Mouse (Mus musculus): ENCODE results near the gene AC131692.1.

The AC131692.1 gene

DNA sequence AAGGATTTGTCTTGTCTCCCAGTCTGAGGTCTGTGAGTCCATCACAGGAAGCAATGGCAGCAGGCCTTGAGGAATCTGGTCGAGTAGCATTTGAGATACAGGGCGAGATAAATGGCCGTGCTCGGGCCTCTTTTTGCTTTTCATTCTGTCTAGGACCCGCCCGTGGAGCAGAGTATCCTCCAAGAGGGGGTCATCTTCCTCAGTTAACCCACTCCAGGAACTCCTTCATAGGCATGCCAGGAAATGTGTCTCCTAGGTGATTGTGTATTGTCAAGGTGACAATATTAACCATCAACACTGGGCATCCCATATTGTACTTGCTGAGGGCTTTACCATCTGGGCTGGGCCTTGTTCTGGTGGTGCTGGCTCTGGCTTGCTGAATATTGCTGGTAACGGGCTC lies at the start of gene AC131692.1:
TSS of gene AC131692.1 (plus strand) at position 301 of the 400 bp plus-strand sequence.
- DNase-seq, result no peak

DNA sequence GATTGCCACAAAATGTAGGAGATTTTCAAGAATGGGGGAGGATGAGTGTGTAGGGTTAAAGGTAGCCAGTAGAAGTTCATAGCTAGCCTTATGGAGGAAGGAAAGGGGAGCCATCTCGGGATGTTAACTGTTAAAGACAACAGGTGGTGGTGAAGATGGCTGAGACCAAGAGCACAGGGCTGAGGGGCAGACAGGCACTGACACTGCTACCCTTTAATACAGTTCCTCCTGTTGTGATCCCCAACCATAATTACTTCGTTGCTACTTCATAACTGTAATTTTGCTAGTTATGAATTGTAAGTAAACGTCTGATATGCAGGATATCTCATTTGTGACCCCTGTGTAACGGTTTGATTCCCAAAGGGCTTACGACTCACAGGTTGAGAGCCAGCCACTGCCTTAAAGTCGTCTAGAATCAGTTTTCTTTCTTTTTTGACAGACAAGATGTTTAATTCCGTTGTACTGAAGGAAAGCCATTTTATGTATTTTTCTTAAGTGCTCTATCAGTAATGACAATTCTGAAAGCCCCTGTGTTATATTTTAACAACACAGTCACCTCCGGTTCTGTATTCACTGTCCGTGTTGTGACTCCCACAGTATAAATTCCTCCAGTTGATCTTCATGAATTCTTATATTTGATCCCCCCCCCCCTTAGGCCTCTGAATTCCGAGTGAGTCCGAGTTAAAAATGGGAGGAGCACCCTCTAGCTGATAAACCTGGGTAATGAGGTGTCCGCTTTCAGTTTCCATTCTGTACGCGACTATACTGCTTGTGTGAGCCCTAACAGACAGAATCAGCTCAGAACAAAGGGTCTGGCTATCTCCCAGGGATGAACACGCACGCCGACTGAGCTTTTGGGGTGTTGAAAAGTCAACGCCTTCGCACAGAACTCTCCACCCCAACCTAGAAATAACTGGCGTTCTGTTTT lies 48.6 kb upstream of the AC131692.1 start:
- DNase-seq, result no peak

DNA sequence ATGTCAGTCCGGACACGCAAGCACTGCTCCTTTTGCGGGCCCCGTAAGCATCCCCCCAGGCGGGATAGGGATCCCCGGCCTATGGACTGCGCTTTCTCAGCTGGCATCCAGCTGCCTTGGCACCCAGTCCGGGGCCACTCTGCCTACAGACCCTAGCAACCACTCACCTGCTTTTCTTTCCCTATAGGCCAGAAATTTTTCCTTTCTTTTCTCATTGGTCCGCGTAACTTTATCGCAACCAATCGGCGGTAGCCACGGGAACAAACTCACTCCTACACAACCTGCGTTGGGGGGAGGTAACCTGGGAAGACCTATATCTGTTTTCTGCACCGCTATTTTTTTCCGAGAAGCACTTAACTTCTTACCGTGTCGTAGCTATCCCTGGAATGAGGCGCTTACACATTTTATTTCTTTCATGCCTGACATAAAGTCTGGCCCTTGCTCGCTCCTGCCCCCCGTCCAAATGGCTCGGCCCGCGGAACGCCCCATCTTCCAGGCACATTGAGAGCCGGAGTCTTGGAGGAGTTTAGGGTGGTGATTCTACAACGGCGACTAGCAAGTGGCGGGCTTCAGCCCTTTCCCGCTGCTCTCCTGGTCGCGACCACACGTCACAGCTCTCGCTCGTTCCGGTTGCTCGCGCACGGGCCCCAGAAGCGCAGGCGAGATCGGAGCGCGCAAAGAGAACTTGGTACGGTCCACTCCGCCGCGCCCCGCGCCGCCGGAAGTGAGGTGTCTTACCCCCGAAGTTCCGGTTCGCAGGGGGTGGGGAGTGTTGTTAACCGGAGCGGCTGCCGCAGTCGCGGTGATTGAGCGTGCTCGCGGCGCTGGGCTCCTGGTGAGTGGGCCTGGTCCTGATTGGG lies 47.7 kb upstream of the AC131692.1 start, which contains the start of gene Syvn1:
TSS of gene Syvn1 (plus strand) at position 283 of the 860 bp plus-strand sequence.
- peak; percentile 88 to 89 for DNase-seq

DNA sequence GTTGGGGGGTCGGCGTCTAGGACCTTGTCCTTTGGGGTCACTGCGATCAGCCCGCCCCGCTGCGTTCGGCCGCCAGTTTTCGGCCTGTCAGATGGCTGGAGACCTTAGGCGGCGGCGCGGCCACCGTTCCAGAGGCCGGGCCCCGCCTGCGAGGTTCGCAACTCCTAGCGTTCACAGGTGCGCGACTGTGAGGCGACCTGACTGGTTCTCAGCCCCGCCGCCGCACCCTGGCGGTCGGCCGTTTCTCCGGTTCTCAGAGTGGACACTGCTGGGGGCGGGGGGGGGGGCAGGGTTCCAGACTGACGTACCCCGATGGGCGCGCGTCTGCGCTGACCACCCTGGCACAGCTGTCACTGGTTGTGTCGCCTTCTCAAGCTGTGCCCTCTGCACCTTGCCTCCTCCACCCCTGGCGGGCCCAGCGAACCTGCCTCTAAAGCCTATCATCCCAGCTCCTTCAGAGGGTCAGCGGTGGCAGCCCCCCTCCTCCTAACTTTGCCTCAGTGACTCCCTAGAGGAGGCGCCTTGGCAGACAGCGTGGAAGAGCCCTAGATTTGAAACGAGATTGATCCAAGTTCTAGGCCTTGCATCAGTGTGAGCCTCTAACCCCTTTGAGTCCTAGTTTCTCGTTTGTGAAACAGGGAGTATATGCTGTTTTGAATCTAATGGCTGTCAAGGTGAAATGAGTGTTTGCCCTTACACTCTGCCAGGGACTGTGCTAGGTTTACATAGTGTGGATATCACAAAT lies 46.9 kb upstream of the AC131692.1 start:
- DNase-seq, result no peak

DNA sequence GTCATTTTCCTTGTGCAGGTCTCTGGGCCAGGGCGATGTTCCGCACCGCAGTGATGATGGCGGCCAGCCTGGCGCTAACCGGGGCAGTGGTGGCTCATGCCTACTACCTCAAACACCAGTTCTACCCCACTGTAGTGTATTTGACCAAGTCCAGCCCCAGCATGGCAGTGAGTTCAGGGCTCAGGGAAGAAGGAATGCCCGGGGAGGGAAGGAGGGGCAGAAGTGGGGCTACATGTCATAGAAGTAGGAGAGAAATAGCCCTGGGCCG lies 46.4 kb upstream of the AC131692.1 start:
- DNase-seq, result no peak

DNA sequence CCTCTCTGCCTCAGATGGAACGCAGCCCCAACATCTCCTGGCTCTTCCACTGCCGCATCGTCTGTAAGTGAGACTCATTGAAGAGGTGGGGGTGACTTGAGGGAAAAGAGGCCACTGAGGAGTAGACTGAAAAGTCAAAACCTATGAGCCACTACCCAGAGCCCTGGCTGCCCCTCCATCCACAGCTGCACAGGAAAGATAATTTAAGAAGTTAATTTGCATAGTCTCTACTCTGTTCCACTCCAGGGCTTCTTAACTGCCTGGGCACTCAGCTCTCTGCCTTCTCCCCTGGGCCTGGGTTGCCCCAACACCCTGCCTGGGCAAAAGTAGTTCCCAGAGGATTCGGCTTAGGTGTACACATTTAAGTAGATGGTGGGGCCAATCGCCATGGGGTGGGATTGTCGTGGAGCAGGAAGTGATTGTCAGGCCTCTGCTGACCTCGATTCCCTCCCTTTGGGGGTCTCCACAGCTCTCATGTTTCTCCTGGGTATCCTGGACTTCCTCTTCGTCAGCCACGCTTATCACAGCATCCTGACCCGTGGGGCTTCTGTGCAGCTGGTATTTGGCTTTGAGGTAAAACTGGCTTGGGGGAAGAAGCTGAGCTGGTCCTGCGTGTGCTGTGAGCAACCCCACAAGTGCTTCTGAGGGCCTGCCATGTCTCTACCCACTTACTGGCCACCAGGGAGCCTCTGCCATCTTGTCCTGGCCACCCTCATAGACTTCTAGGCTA lies 45.4 kb upstream of the AC131692.1 start:
- no peak for DNase-seq

DNA sequence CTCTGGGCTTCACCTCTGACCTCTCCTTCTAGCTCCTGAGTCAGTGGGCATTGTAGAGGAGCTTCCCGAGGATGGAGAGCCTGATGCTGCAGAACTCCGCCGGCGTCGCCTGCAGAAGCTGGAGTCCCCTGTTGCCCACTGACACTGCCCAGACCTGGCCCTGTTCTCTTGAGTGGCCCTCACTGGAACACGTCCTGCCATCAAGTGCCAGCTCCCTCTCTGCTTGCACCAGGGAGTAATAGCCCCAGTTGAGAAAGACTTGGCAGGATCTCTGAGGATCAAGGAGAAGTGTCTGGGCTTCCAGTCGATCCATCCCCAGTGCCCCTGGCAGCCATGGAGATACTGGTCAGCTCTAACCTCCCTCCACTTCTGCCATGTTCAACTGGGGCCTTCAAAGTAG lies 41.7 kb upstream of the AC131692.1 start:
- no peak for DNase-seq

DNA sequence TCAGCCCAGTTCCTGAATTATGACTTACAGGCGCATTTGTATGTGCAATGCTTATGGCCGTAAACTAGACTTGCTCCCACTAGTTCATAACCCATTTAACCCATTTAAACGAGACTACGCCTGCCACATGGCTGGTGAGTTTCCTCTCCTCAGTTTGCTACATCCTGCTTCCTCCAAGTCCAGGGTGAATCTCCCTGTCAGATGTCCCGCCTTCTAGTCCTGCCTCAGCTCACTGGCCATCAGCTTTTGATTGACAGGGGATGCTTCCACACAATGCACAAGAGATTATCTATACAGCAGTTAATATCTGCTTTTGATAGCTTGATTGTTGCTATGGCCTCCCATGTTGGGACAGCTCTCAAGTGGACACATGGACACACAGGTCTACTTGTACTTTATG lies 39.9 kb upstream of the AC131692.1 start:
- no peak for DNase-seq

DNA sequence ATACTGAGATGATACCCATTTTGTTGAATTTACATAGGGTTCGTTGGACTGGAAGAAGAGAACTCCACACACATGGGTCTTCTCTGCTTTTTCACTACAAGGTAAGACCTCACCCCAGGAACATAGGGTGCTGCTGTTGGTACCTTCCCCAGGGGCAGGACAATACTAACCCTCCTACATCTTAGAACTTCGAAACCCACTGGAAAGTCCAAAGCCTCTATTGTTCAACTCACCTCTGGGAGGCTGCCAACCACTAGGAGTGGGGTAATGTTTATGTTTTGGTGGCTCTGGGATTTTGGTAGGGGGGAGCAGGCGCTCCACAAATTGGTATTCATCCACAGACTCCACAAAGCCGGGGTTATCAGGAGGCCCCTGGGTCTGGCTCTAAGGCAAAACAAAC lies 37.5 kb upstream of the AC131692.1 start:
- DNase-seq, result no peak

DNA sequence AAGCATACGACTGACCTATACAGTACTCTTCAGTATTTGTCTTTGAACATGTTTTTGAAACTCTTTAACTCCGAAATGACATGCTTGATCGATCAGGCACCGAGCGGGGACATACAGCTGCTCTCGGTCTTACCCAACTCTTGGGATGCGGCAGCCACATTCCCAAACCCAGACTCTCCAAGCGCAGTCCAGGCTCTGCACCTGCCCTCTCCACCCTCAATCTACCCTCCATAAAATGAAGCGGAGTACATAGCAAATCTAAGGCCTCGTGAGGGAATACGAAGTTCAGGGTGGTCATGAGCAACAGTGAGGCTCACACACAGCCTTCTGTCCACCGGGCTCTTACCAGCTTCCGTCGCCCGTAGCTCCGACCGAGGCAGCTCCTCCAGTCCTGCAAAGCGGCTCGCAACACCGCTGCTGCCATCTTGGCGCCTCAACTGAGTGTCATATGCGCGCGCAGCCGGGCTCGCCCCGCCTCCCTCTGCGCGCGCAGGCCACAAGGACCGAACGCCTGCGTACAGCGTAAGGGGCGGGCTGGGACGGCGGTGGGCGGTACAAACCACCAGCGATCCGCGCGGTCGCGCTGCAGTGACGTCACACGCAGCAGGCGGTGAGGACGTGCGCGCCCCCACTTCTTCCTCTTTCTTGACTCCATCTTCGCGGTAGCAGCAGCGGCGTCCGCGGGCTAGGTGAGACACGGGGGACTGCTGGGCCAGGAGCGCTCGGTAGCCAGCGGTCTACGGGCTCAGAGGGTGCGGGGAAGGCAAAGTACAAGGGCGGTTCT lies 36.7 kb upstream of the AC131692.1 start, which contains the start of the genes Mrpl49 and Fau:
TSS of gene Mrpl49 (minus strand) at position 473 of the 784 bp plus-strand sequence.
TSS of gene Fau (plus strand) at position 532 of the 784 bp plus-strand sequence.
- peak; percentile 99 for DNase-seq

DNA sequence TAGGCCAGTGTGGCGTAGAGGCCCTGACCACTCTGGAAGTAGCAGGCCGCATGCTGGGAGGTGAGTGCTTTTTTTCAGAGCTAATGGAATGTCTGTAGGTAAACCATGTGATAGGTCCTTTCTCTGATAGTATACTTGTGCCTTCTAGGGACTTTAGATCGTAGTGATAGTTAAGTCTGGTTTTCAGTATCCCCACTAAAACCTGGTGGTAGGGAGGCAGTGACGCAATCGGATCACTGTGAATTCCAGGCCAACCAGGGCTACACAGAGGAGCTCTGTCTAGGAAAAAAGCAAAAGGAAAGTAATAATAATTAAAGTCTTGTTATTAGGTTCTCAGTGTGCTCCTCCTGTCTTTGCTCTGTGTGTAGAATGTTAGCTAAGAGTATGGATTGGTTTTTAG lies 35.7 kb upstream of the AC131692.1 start:
- DNase-seq, result no peak

DNA sequence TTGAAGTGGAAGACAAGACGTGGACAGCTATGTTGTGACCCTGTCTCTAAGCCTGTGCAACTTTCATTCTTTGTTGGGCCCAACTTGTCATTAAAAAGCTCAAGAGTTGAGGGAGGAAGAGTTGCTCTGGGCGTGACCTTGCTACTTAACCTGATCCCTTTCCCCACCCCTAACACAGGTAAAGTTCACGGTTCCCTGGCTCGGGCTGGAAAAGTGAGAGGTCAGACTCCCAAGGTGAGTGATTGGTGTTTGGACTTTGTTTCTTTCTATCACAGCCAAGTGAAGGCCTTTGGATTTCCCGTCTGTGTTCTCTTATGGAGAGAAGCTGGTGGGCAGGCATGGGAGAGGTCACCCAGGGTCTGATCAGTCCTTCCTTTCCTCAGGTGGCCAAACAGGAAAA lies 35.3 kb upstream of the AC131692.1 start:
- DNase-seq, result no peak

DNA sequence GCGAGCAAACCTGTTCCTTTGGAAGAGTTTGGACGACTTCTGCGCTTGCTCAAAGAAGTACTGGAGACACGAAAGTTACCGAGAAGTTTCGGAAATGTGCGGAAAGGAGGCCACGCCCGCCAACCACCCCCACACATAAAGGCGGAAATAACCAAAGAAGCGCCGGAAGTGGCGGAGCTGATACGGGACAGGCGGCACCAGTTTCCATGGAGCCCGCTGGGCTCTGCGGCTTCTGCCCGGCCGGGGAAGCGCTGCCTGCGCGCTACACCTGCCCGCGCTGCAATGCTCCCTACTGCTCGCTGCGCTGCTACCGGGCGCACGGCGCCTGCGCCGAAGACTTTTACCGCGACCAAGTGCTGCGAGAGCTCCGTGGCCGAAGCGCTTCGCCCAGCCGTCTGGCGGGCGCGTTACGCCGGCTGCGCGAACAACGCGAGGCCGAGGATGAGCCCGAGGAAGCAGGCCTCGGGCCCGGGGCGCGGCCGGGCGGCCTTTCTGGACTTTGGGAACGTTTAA lies 33.1 kb upstream of the AC131692.1 start, which contains the start of gene Znhit2:
TSS of gene Znhit2 (plus strand) at position 172 of the 513 bp plus-strand sequence.
- DNase-seq, result peak; percentile 93 to 95

DNA sequence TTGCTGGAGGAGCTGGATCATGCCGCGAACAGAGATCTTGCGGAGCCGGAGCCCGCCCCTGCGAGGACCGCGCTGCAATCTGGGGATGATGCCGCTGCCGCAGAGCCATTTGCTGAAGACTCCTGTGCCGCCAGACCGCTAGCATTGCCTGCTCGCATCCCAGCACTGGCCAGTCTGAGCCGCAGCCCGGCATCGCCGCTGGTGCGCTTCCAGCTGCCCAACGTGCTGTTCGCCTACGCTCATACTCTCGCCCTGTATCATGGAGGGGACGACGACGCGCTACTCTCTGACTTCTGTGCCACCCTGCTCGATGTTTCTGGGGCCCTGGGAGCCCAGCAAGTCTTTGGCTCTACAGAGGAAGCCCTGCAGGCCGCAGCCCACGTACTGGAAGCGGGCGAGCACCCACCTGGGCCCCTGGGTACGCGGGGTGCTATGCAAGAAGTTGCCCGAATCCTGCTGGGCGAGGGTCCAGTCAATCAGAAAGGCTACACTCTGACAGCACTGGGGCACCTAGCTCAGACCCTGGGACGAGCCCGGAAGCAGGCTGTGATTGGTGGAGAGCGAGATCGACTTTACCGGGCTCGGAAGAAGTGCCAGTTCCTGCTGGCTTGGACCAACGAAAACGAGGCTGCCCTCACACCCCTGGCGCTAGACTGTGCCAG lies 32.4 kb upstream of the AC131692.1 start:
- DNase-seq, result peak; percentile 72 to 77

DNA sequence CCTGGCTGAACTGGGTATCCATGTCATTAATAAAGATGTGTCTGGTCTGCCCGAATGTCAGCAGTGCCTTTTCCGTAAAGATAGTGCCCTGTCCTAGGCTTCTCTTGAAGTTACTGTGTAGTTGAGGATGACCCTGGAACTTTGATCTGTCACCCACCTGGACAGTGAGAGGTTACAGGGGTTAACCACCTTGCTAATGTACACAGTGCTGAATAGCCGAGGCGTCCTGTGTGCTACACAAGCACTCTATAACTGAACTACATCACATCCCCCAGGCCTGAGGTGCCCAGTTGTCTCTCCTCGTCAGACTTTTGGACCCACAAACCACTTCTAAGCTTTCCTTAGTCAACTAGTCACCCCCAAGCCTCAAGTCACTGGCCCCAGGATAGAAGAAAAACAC lies 31.8 kb upstream of the AC131692.1 start:
- DNase-seq, result no peak

DNA sequence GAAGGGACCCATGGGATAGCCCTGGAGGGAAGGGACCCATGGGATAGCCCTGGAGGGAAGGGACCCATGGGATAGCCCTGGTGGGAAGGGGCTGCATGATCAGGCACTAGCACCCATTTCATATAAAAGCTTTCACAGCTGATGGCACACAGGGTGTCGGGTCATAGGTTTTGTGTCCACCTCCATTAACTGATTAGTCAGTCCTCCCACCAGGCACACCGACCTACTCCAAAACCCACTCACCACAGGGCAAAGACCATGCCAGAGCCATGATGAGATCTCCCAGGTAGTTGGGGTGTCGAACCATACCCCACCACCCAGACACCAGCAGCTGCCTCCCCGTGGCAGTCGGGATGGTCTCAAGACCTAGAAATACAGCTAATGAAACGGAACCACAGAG lies 31.1 kb upstream of the AC131692.1 start:
- no peak for DNase-seq

DNA sequence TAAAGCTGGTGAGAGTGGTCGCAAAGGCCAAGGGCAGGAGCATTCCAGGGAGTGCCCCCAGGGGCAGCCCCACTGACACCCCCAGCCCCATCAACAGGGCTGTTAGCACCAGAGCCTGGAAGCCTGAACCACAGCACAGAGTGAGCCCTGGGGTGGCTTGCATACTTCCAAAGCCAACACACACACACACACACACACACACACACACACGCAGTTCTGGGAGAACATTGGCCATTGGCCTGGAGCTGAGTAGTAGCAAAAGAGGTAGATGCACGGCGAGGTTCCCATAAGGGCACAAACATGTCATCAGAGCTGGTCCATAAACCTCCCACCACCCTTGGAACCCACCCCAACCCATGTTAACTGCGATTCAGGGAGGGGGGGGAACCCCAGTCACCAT lies 27.6 kb upstream of the AC131692.1 start:
- DNase-seq, result no peak

DNA sequence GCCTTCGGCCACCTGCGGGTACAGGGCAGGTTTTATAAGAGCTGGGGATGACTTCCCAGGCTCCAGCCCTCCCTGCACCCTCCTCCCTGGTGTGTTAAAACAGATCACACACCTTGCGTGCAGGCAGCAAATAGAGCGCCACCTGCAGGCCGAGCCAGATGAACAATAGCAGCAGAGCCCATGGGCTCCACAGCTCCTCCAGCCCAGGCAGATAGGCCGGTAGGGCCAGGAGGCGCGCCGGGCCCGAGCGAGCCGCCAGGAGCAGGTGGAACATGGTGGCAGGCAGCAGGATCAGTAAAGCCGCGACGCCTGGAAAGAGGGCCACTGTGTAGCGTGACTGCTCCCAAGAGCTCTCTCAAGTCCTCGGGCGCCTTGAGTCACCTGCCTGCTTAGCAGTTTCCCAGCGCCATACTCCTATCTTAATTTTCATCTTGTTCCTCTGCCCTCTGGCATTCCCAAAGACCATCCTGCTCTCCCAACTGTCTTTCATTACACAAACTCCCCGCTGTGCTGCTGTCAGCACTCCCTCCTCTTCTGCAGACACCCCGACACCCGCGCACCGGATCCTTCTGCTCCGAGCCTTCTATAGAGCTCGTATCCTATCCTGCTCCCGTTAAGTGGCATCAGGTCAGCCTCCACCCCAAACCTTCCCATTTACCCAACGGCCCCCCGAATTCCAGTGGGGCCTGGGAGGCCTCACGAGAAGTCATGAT lies 27.1 kb upstream of the AC131692.1 start:
- DNase-seq, result peak; percentile 84

DNA sequence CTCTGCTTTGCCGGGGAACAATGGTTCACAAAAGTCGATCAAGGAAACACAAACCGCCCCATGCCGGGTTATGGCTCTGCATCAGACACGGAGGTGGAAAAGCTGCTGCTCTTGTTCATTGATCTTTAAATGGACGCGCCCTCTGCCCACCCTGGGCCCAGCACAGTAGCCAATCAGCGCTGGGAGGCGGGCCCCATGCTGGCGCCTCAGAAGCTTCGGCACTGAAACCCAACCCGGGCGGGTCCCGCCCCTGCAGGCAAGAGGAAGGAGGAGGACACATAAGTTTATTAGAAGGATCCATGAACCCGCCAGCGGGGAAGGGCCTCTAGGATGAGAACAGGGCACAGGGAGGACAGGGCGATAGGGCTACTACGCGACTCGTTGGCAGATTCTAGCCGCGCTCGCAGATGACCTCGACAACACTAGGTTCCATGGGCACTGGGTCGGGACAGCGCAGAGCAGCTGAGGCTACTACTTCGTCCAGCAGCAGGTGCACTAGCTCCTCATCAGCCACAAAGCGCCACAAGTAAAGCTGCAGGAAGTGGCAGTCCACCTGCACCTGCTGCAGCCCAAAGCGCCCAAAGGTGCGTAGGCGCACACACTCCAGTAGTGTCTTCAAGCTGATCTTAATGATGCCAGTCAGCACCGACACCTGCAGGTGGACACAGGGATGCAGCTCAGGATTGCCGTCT lies 26.3 kb upstream of the AC131692.1 start, which contains the start of gene Tm7sf2:
TSS of gene Tm7sf2 (minus strand) at position 650 of the 692 bp plus-strand sequence.
- DNase-seq, result peak; percentile 83 to 89

Data from thymus, postnatal 36 days (tissue).